Mouse (Mus musculus) layer of hippocampus, postnatal 14 days (tissue): ENCODE data around the gene Pnkd. TPM values are rescaled to one million over a fixed set of nuclear protein-coding genes. Genes with fewer than 3 reads are reported as not detected.

Source experiments
- DNase-seq, 2 experiments: peaks; one replicate each; pipeline ENCODE4 v3.0.0; 2021 to 2022; ENCODE audit warnings: low spot score in 2 of 2, mixed read lengths in 1 of 2
- total RNA-seq, 2 experiments: library from RNA; stranded (reverse); gene quantifications; 2 replicates each; pipeline ENCODE4 v1.2.3; 2021

Gene Pnkd
- total RNA-seq, 2 experiments from 2014 or later: 143 to 157 TPM

GRCm38 (mm10) chr1:74295456-74296171 is 10.9 kb downstream of the Pnkd start:
- DNase-seq: peak; percentile 80 to 93

- no peak for DNase-seq
Measured at GRCm38 (mm10) chr1:74296477-74296876, 11.7 kb downstream of the Pnkd start.

GRCm38 (mm10) chr1:74297269-74297668 is 12.5 kb downstream of the Pnkd start:
- no peak for DNase-seq

GRCm38 (mm10) chr1:74298157-74298750 is 13.5 kb downstream of the Pnkd start:
- DNase-seq: no peak

- DNase-seq: no peak
Measured at GRCm38 (mm10) chr1:74298996-74299395, 14.3 kb downstream of the Pnkd start.

GRCm38 (mm10) chr1:74300347-74301110 is 15.8 kb downstream of the Pnkd start:
- DNase-seq: no peak

GRCm38 (mm10) chr1:74302229-74302628 is 17.5 kb downstream of the Pnkd start:
- DNase-seq: no peak

- no peak for DNase-seq
Measured at GRCm38 (mm10) chr1:74302835-74303234, 18.1 kb downstream of the Pnkd start.

GRCm38 (mm10) chr1:74303509-74304338 is 19.0 kb downstream of the Pnkd start:
- peak; percentile 46 to 48 for DNase-seq

GRCm38 (mm10) chr1:74304339-74304790 is 19.6 kb downstream of the Pnkd start:
- no peak for DNase-seq

- DNase-seq: no peak
Measured at GRCm38 (mm10) chr1:74304946-74305345, 20.2 kb downstream of the Pnkd start.

- DNase-seq: no peak
Measured at GRCm38 (mm10) chr1:74305522-74305921, 20.8 kb downstream of the Pnkd start, which contains the start of gene Tmbim1. Tmbim1 (minus strand) TSS chr1:74305622.

- DNase-seq: no peak
Measured at GRCm38 (mm10) chr1:74307146-74307545, 22.4 kb downstream of the Pnkd start.

GRCm38 (mm10) chr1:74308001-74308964 is 23.6 kb downstream of the Pnkd start:
- no peak for DNase-seq

- DNase-seq: no peak
Measured at GRCm38 (mm10) chr1:74309767-74310166, 25.0 kb downstream of the Pnkd start.

- peak; percentile 53 to 91 for DNase-seq
Measured at GRCm38 (mm10) chr1:74313049-74313692, 28.4 kb downstream of the Pnkd start.

GRCm38 (mm10) chr1:74314796-74315195 is 30.1 kb downstream of the Pnkd start:
- DNase-seq: no peak

- no peak for DNase-seq
Measured at GRCm38 (mm10) chr1:74316114-74316827, 31.5 kb downstream of the Pnkd start.

- DNase-seq: no peak
Measured at GRCm38 (mm10) chr1:74318711-74319110, 34.0 kb downstream of the Pnkd start.
